Mouse (Mus musculus): ENCODE data around the gene Olfr1124. TPM values are rescaled to one million over a fixed set of nuclear protein-coding genes. Genes with fewer than 3 reads are reported as not detected.
A peak's percentile ranks its signal among the peaks of the same experiment; 100 is the strongest.

Gene Olfr1124
- total RNA-seq (2021) = not detected
- long read RNA-seq, experiment 1 = 0 reads
- long read RNA-seq, experiment 2 = 0 reads

- no peak for DNase-seq (ENCODE audit: low spot score in 2 of 2)
Measured at GRCm38 (mm10) chr2:87429975-87430374, at the start of gene Olfr1124. Gene Olfr1124, plus strand, starts transcription at chr2:87430275.

- DNase-seq (ENCODE audit: low spot score in 2 of 2) = no peak
Measured at GRCm38 (mm10) chr2:87383935-87384334, 46.1 kb upstream of the Olfr1124 start.

GRCm38 (mm10) chr2:87385549-87385948 is 44.5 kb upstream of the Olfr1124 start, which contains the start of gene Olfr1122:
Gene Olfr1122, plus strand, starts transcription at chr2:87385849.
- DNase-seq (ENCODE audit: low spot score in 2 of 2) = no peak

GRCm38 (mm10) chr2:87393605-87394004 is 36.5 kb upstream of the Olfr1124 start:
- DNase-seq (ENCODE audit: low spot score in 2 of 2) = peak in 1 of 2 experiments; percentile 18

GRCm38 (mm10) chr2:87394686-87395085 is 35.4 kb upstream of the Olfr1124 start:
- DNase-seq (ENCODE audit: low spot score in 2 of 2) = peak in 1 of 2 experiments; percentile 6

- no peak for DNase-seq (ENCODE audit: low spot score in 2 of 2)
Measured at GRCm38 (mm10) chr2:87416335-87416734, 13.7 kb upstream of the Olfr1124 start, which contains the start of gene Olfr1123. Gene Olfr1123, plus strand, starts transcription at chr2:87416635.

- DNase-seq (ENCODE audit: low spot score in 2 of 2) = no peak
Measured at GRCm38 (mm10) chr2:87437731-87438130, 7.7 kb downstream of the Olfr1124 start.

- no peak for DNase-seq (ENCODE audit: low spot score in 2 of 2)
Measured at GRCm38 (mm10) chr2:87453662-87454061, 23.6 kb downstream of the Olfr1124 start, which contains the start of gene Olfr1126. Gene Olfr1126, plus strand, starts transcription at chr2:87453962.

GRCm38 (mm10) chr2:87461769-87462168 is 31.7 kb downstream of the Olfr1124 start:
- no peak for DNase-seq (ENCODE audit: low spot score in 2 of 2)

- no peak for DNase-seq (ENCODE audit: low spot score in 2 of 2)
Measured at GRCm38 (mm10) chr2:87480207-87480606, 50.1 kb downstream of the Olfr1124 start.

GRCm38 (mm10) chr2:87481158-87481557 is 51.1 kb downstream of the Olfr1124 start:
- no peak for DNase-seq (ENCODE audit: low spot score in 2 of 2)

- DNase-seq (ENCODE audit: low spot score in 2 of 2) = no peak
Measured at GRCm38 (mm10) chr2:87482276-87482675, 52.2 kb downstream of the Olfr1124 start.

Other genes with a start within 250 kb of the Olfr1124 start
- not detected for gene Olfr1112, start 242.5 kb upstream of the Olfr1124 start, total RNA-seq (2021)
- not detected for gene Olfr1113, start 221.3 kb upstream of the Olfr1124 start, total RNA-seq (2021)
- gene Olfr1115, start 182.3 kb upstream of the Olfr1124 start, total RNA-seq (2021) = not detected
- gene Olfr1116, start 162.7 kb upstream of the Olfr1124 start, total RNA-seq (2021) = not detected
- not detected for gene Olfr1118, start 122.7 kb upstream of the Olfr1124 start, total RNA-seq (2021)
- gene Olfr1120, start 75.5 kb upstream of the Olfr1124 start, total RNA-seq (2021) = not detected
- gene Olfr1121, start 60.4 kb upstream of the Olfr1124 start, total RNA-seq (2021) = not detected
- gene Olfr1122, start 44.4 kb upstream of the Olfr1124 start, total RNA-seq (2021) = under 1 TPM in 1 of 2 experiments, not detected in 1; 0.09 TPM
- gene Olfr1123, start 13.6 kb upstream of the Olfr1124 start, total RNA-seq (2021) = not detected
- gene Olfr1126, start 23.7 kb downstream of the Olfr1124 start, total RNA-seq (2021) = not detected
- not detected for gene Pramel7, start 66.8 kb downstream of the Olfr1124 start, total RNA-seq (2021)
- not detected for gene Pramel6, start 76.3 kb downstream of the Olfr1124 start, total RNA-seq (2021)
- not detected for gene Olfr153, start 101.5 kb downstream of the Olfr1124 start, total RNA-seq (2021)
- gene Olfr1128, start 115.3 kb downstream of the Olfr1124 start, total RNA-seq (2021) = not detected
- gene Olfr1129, start 143.6 kb downstream of the Olfr1124 start, total RNA-seq (2021) = not detected
- gene Olfr1130, start 175.9 kb downstream of the Olfr1124 start, total RNA-seq (2021) = not detected
- not detected for gene Olfr1131, start 196.8 kb downstream of the Olfr1124 start, total RNA-seq (2021)
- gene Olfr1132, start 207.3 kb downstream of the Olfr1124 start, total RNA-seq (2021) = not detected
- gene Olfr1133, start 217.1 kb downstream of the Olfr1124 start, total RNA-seq (2021) = not detected
- gene Olfr1134, start 228.2 kb downstream of the Olfr1124 start, total RNA-seq (2021) = not detected
- gene Olfr1135, start 243.4 kb downstream of the Olfr1124 start, total RNA-seq (2021) = not detected